Mouse (Mus musculus) cerebellum, adult 2 months (tissue): ENCODE data around the gene Col4a2.

Experiments
- CTCF ChIP-seq: fragments of 200-500 bp; IDR thresholded peaks from 2 replicates; pipeline ENCODE4 v1.5.1; 2011; ENCODE audit warnings: low read depth, mild to moderate bottlenecking, control low read depth, low read length, moderate library complexity, borderline replicate concordance; ENCODE audit not compliant: insufficient read depth
- POLR2A ChIP-seq: fragments of 200-500 bp; IDR thresholded peaks from 2 replicates; pipeline ENCODE4 v1.6.1; 2011; ENCODE audit warnings: low read length, control low read depth, borderline replicate concordance; ENCODE audit not compliant: insufficient read depth

GRCm38 (mm10) chr8:11450184-11451113, 137.8 kb downstream of the Col4a2 start:
- peak; percentile 44 for TF ChIP-seq CTCF
- no peak for TF ChIP-seq POLR2A
